ENCODE assay signal across 23 mouse cellular contexts in genomic region chr8:48540894-48541293, GRCm38 (mm10).
DNase-seq lines count a peak whose midpoint lies in the region; ATAC-seq and TF ChIP-seq lines count a peak whose summit lies in the region.
"Had no signal": no experiment of that assay in that cellular context is flagged by ENCODE, and none has a peak within 500 bp of the region (broad histone marks: within the 10 kb centered on the region; RNA-seq: fewer than 3 reads in every experiment).

No protein-coding gene starts in this region.

- TF ChIP-seq CTCF in hindbrain, postnatal 0 days (IDR thresholded peaks at IDR 0.05; ENCODE audit: low read depth): no peak

- no peaks in the 10 kb centered on the region for H3K27me3 ChIP-seq in hindbrain, postnatal 0 days (ENCODE audit: insufficient read depth, low read length)
- H3K27me3 ChIP-seq in hindbrain, embryonic 16.5 days (replicated peaks; ENCODE audit: control insufficient read depth, insufficient read depth, low read length): no peaks in the 10 kb centered on the region
- H3K27me3 ChIP-seq in kidney, embryonic 14.5 days (ENCODE audit: control insufficient read depth, insufficient read depth, low read length): no peaks in the 10 kb centered on the region
- H3K27me3 ChIP-seq: kidney, embryonic 15.5 days; limb, embryonic 15.5 days had no signal

- WGBS in hindbrain, postnatal 0 days: 36% methylated on average over 8 of the region's 8 CpGs
- 32% methylated on average over 8 of the region's 8 CpGs for WGBS in hindbrain, embryonic 16.5 days
- WGBS in kidney, embryonic 14.5 days: 49% methylated on average over 8 of the region's 8 CpGs

- DNase-seq in adrenal gland, adult 2 months: peak; percentile 20
- no peak for DNase-seq in adrenal gland, postnatal 4 days (ENCODE audit: low spot score in 2 of 2)
- DNase-seq in hindbrain, postnatal 0 days (ENCODE audit: low spot score): peak; percentile 45
- peak; percentile 68 for DNase-seq in embryo, embryonic 10 days (ENCODE audit: low spot score)
- DNase-seq in neural tube, embryonic 10.5 days (ENCODE audit: extremely low spot score, low spot score): peak; percentile 35
- no peak for DNase-seq in urinary bladder, postnatal 4 days (ENCODE audit: low spot score in 2 of 2)
- DNase-seq: adrenal gland, postnatal 25 days; cerebellum, adult 2 months; forebrain, postnatal 0 days; gastrocnemius, adult 2 months; heart, adult 18-20 months; heart, postnatal 14 days; lung, embryonic 14.5 days; thymus, postnatal 25 days had no signal

- peak; percentile 79 for ATAC-seq in hindbrain, postnatal 0 days
- ATAC-seq in hindbrain, embryonic 16.5 days: no peak
- ATAC-seq in kidney, embryonic 14.5 days (ENCODE audit: low FRiP score, low TSS enrichment): no peak
- ATAC-seq: CD4-positive, CD25-positive, alpha-beta regulatory T cell, adult 4 months; forebrain, postnatal 0 days; inflammation-experienced regulatory T-cells, adult 6 months had no signal

- no peaks in the 10 kb centered on the region for H3K9me3 ChIP-seq in hindbrain, postnatal 0 days (ENCODE audit: low read length)
- H3K9me3 ChIP-seq in hindbrain, embryonic 16.5 days (ENCODE audit: control insufficient read depth, low read length): no peaks in the 10 kb centered on the region
- H3K9me3 ChIP-seq in kidney, embryonic 14.5 days (ENCODE audit: control insufficient read depth, low read length): no peaks in the 10 kb centered on the region
- H3K9me3 ChIP-seq: kidney, embryonic 15.5 days; limb, embryonic 15.5 days had no signal

- no peaks in the 10 kb centered on the region for H3K36me3 ChIP-seq in hindbrain, postnatal 0 days (ENCODE audit: insufficient read depth, low read length)
- H3K36me3 ChIP-seq in hindbrain, embryonic 16.5 days (ENCODE audit: control insufficient read depth, insufficient read depth, low read length): no peaks in the 10 kb centered on the region
- H3K36me3 ChIP-seq in kidney, embryonic 14.5 days (ENCODE audit: control insufficient read depth, insufficient read depth, low read length): no peaks in the 10 kb centered on the region
- H3K36me3 ChIP-seq: G1E; kidney, embryonic 15.5 days; limb, embryonic 15.5 days had no signal

- H3K4me2 ChIP-seq in hindbrain, postnatal 0 days (ENCODE audit: low read depth, low read length): 0 out of 2 replicates have a peak overlapping the region, but pooled peaks have one; percentile 13
- H3K4me2 ChIP-seq in hindbrain, embryonic 16.5 days (ENCODE audit: low read length): no peak overlapping the region
- no peak overlapping the region for H3K4me2 ChIP-seq in kidney, embryonic 14.5 days (replicated peaks; ENCODE audit: low read depth, low read length)
- H3K4me2 ChIP-seq: kidney, embryonic 15.5 days; limb, embryonic 15.5 days; lung, embryonic 14.5 days had no signal

- no peak overlapping the region for H3K9ac ChIP-seq in hindbrain, postnatal 0 days (replicated peaks; ENCODE audit: low read length)
- no peak overlapping the region for H3K9ac ChIP-seq in hindbrain, embryonic 16.5 days (ENCODE audit: low read depth, low read length)
- no peak overlapping the region for H3K9ac ChIP-seq in kidney, embryonic 14.5 days (ENCODE audit: low read depth, low read length)
- H3K9ac ChIP-seq: forebrain, postnatal 0 days; kidney, embryonic 15.5 days; limb, embryonic 15.5 days; lung, embryonic 14.5 days had no signal

- H3K4me1 ChIP-seq in hindbrain, postnatal 0 days (ENCODE audit: insufficient read depth, low read length): no peaks in the 10 kb centered on the region
- peaks cover 2% of the 10 kb centered on the region; the same call in 1 of the 2 replicates for H3K4me1 ChIP-seq in hindbrain, embryonic 16.5 days (ENCODE audit: control insufficient read depth, insufficient read depth, low read depth, low read length)
- peaks cover 4% of the 10 kb centered on the region; the same call in 1 of the 2 replicates for H3K4me1 ChIP-seq in kidney, embryonic 14.5 days (ENCODE audit: control insufficient read depth, insufficient read depth, low read length)

- H3K27ac ChIP-seq in hindbrain, postnatal 0 days: no peak overlapping the region
- no peak overlapping the region for H3K27ac ChIP-seq in hindbrain, embryonic 16.5 days (ENCODE audit: low read depth, low read length)
- H3K27ac ChIP-seq in kidney, embryonic 14.5 days (ENCODE audit: low read depth, low read length): no peak overlapping the region
- H3K27ac ChIP-seq: gastrocnemius, adult 2 months; kidney, embryonic 15.5 days; limb, embryonic 15.5 days; macrophage had no signal

- H3K4me3 ChIP-seq in hindbrain, postnatal 0 days (ENCODE audit: low read length): no peak overlapping the region
- H3K4me3 ChIP-seq in hindbrain, embryonic 16.5 days (ENCODE audit: low read length): no peak overlapping the region
- H3K4me3 ChIP-seq in kidney, embryonic 14.5 days (ENCODE audit: low read length): no peak overlapping the region
- H3K4me3 ChIP-seq: erythroblast, embryonic 14.5 days; gastrocnemius, adult 2 months; kidney, embryonic 15.5 days; limb, embryonic 15.5 days had no signal

Comparison
In these comparisons a context has a peak if more than half of its experiments do, and no peak if none do; other contexts are left out.
1. DNase-seq: peak in adrenal gland, adult 2 months (single experiment), hindbrain, postnatal 0 days (single experiment), embryo, embryonic 10 days (single experiment) and neural tube, embryonic 10.5 days (single experiment); none in adrenal gland, postnatal 4 days (0 of 2) and urinary bladder, postnatal 4 days (0 of 2).